Mouse (Mus musculus) ES-Bruce4 (cell line): ENCODE results near the gene Nadk2.

Source experiments
- CTCF ChIP-seq: IDR thresholded peaks from one replicate; pipeline ENCODE4 v1.8.1; 2011; ENCODE audit warnings: low read depth, low read length
- EP300 ChIP-seq: IDR thresholded peaks from 2 replicates; pipeline ENCODE4 v1.6.1; 2011; ENCODE audit warnings: low read depth, low read length; ENCODE audit not compliant: insufficient read depth
- POLR2A ChIP-seq: IDR thresholded peaks from one replicate; pipeline ENCODE4 v1.8.1; 2011; ENCODE audit warnings: low read length; ENCODE audit not compliant: insufficient read depth

- TF ChIP-seq POLR2A: no peak
- TF ChIP-seq CTCF: no peak
- TF ChIP-seq EP300: no peak
Measured at GRCm38 (mm10) chr15:9072630-9073029, 1.6 kb downstream of the Nadk2 start.
